Mouse (Mus musculus) heart, embryonic 14.5 days (tissue): ENCODE data around the gene Fcho2. TPM values are rescaled to one million over a fixed set of nuclear protein-coding genes. Genes with fewer than 3 reads are reported as not detected.

Experiments
- ATAC-seq: fragments of 200-750 bp; cut with Nextera tagmentation; 2 replicates; pipeline ENCODE4 v1.8.0; 2017; ENCODE audit warnings: low read depth, moderate TSS enrichment; ENCODE audit not compliant: insufficient number of reproducible peaks, insufficient read depth, low FRiP score
- H3K27ac ChIP-seq, 2 experiments: fragments of 200-500 bp in 1 of 2; fragments of 300-500 bp in 1 of 2; sonication (generic) in 1 of 2; replicated peaks in 1 of 2; 2 replicates each; pipeline ENCODE4 v1.5.1; 2012 to 2014; ENCODE audit warnings: low read depth in 2 of 2, low read length in 2 of 2, control low read depth in 1 of 2, mild to moderate bottlenecking in 1 of 2, mixed read lengths in 1 of 2; ENCODE audit not compliant: control insufficient read depth in 1 of 2, insufficient read depth in 1 of 2
- H3K27me3 ChIP-seq: fragments of 300-500 bp; sonication (generic); 2 replicates; pipeline ENCODE4 v1.6.1; 2014; ENCODE audit warnings: mild to moderate bottlenecking, low read length, control low read depth; ENCODE audit not compliant: control insufficient read depth, insufficient read depth
- H3K36me3 ChIP-seq: fragments of 300-500 bp; sonication (generic); 2 replicates; pipeline ENCODE4 v1.6.1; 2014; ENCODE audit warnings: mild to moderate bottlenecking, control low read depth, low read length, mixed read lengths; ENCODE audit not compliant: control insufficient read depth, insufficient read depth
- H3K4me1 ChIP-seq, 2 experiments: fragments of 200-500 bp in 1 of 2; fragments of 300-500 bp in 1 of 2; sonication (generic) in 1 of 2; 2 replicates each; pipeline ENCODE4 v1.6.1; 2012 to 2014; ENCODE audit warnings: low read length in 2 of 2, control low read depth in 1 of 2, mixed read lengths in 1 of 2; ENCODE audit not compliant: control insufficient read depth in 2 of 2, insufficient read depth in 2 of 2
- H3K4me2 ChIP-seq: fragments of 300-500 bp; sonication (generic); 2 replicates; pipeline ENCODE4 v1.6.1; 2014; ENCODE audit warnings: mild to moderate bottlenecking, low read length
- H3K4me3 ChIP-seq, 2 experiments: fragments of 200-500 bp in 1 of 2; fragments of 300-500 bp in 1 of 2; sonication (generic) in 1 of 2; 2 replicates each; pipeline ENCODE4 v1.5.1; 2012 to 2014; ENCODE audit warnings: low read length in 2 of 2, mild to moderate bottlenecking in 2 of 2, control low read depth in 1 of 2, low read depth in 1 of 2, moderate library complexity in 1 of 2; ENCODE audit not compliant: control insufficient read depth in 1 of 2, insufficient read depth in 1 of 2
- H3K9ac ChIP-seq: fragments of 300-500 bp; sonication (generic); 2 replicates; pipeline ENCODE4 v1.6.1; 2014; ENCODE audit warnings: mild to moderate bottlenecking, low read length
- H3K9me3 ChIP-seq: fragments of 300-500 bp; sonication (generic); 2 replicates; pipeline ENCODE4 v1.6.1; 2016; ENCODE audit warnings: low read length, control low read depth; ENCODE audit not compliant: control insufficient read depth
- WGBS: fragments of 180-500 bp; shearing (Covaris S2); extraction: QIAGEN DNeasy Blood & Tissue Kit; methylation state at CpG from one replicate; pipeline ENCODE4 v1.1.7; 2014; 5-methylcytosine and 5-hydroxymethylcytosine counted together
- polyA plus RNA-seq: library from polyadenylated mRNA; unstranded; fragments of >200 nt; fragmentation: Nextera tagmentation; extraction: Ambion mirVana; gene quantifications from 2 replicates; pipeline ENCODE4 v1.2.1, GENCODE M21; 2014

Fcho2 gene
- polyA plus RNA-seq, result 28.0 and 29.4 TPM in 2 replicates

DNA sequence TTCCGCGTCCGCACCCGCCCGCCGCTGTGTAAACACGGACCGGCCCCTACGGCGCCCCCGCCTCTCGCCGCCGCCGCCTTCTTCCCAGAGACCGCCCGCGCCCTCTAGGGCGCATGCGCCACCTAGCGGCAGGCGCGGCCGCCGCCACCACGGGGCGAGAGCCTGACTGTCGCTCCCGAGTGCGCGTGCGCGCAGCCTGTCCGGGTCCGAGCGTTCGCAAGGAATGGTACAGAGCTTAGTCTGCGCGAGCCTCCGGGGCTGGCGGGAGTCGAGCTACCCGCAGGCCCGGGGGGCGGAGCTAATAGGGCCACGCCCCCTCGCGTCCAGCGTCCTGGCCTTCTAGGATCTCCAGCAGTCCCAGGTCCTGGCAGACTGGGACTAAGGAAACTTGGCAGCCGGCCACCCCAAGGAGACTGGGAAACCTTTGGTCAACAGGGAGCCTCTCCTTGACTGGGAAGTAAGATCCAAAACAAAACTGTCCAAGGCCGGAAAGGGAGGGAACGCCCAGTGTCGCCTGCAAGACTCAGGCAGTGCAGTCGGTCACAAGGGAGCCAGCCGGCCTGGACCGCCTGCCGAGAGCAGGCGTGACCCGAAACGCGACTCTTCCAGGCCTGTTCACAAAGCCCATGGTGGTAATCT, at the start of gene Fcho2:
Fcho2 (minus strand) TSS at position 303 of the 639 bp plus-strand sequence.
- ATAC-seq, result peak; percentile 96
- Histone ChIP-seq H3K27ac (peak within 1 kb of the TSS; percentile 98 to 99), H3K27me3 (no peaks in the 10 kb centered on the region), H3K9me3 (no peaks in the 10 kb centered on the region), H3K4me1 (peaks cover 2 to 27% of the 10 kb centered on the region in 2 experiments; a peak in 1 of 4 replicates), H3K36me3 (no peaks in the 10 kb centered on the region), H3K4me2 (peak within 1 kb of the TSS; percentile 62), H3K9ac (peak within 1 kb of the TSS; percentile 97), H3K4me3 (peak within 1 kb of the TSS; percentile 73 to 94)
- under 1% methylated on average over 51 of the region's 61 CpGs for WGBS

DNA sequence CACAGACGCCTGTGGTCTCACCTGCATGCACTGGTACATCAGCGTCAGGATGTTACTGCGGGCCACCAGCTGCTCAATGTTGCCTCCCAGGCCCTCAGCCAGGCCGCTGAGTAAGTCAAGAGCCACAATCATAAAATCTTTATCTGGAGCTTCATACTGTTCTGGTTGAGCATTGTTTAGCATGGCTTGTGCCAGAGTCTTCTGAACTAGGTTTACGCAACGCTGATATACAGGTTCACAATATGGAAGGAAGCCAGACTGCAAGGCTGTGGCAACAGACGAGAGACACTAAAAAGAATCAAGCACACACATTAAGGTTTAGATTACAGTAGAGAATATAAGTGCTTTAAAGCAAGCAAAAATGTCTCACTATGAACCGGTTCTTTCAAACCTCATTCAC, 40.0 kb upstream of the Fcho2 start:
- Histone ChIP-seq H3K4me3 (no peak overlapping the region), H3K4me1 (no peaks in the 10 kb centered on the region), H3K27ac (no peak overlapping the region), H3K4me2 (no peak overlapping the region), H3K27me3 (no peaks in the 10 kb centered on the region), H3K9ac (no peak overlapping the region), H3K9me3 (no peaks in the 10 kb centered on the region), H3K36me3 (peaks cover 93% of the 10 kb centered on the region)
- no peak for ATAC-seq
- WGBS, result 90% methylated on average over 8 of the region's 8 CpGs

DNA sequence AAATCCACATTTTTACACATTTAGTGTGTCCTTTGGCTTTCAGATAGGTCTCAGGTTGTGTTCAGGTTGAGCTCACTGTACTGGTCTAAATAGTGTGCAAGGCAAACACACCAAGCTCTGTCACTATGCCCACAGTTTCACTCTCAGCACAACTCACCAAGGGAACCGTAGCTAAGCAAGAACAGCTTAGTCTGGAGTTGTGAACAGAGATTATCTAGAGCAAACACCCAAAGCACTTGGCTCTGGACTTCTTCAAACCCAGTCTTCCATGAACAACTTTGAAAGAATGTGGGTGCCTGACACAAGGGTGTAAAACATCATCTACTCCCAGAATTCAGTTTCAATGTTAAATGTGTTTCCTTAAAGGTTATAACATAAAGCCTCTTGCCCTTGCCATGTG, 30.5 kb upstream of the Fcho2 start:
- Histone ChIP-seq H3K27me3 (no peaks in the 10 kb centered on the region), H3K4me1 (no peaks in the 10 kb centered on the region), H3K36me3 (peaks cover 81% of the 10 kb centered on the region), H3K4me2 (no peak overlapping the region), H3K9ac (no peak overlapping the region), H3K27ac (no peak overlapping the region), H3K9me3 (no peaks in the 10 kb centered on the region), H3K4me3 (no peak overlapping the region)
- 56% methylated on average over 1 of the region's 1 CpGs for WGBS
- ATAC-seq, result no peak

DNA sequence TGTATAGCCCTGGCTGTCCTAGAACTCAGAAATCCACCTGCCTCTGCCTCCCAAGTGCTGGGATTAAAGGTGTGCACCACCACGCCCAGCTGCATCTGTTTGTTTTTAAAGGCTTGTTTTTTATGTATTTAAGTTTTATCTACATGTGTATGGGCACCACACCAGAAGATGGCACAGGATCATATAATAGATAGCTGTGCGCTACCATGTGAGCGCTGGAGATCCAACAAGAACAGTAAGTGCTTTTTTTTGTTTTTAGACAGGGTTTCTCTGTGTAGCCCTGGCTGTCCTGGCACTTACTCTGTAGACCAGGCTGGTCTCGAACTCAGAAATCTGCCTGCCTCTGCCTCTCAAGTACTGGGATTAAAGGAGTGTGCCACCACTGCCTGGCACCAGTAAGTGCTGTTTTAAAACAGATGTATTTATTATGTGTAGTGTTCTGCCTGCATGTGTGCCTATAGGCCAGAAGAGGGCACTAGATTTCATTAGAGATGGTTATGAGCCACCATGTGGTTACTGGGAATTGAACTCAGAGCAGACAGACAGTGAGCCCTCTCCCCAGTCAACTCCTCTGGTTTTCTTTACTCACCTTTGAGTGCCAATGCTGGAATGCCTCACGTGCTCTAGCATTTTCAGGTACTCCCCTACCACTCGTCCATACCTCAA, 21.3 kb upstream of the Fcho2 start:
- 89% methylated on average over 6 of the region's 6 CpGs for WGBS

DNA sequence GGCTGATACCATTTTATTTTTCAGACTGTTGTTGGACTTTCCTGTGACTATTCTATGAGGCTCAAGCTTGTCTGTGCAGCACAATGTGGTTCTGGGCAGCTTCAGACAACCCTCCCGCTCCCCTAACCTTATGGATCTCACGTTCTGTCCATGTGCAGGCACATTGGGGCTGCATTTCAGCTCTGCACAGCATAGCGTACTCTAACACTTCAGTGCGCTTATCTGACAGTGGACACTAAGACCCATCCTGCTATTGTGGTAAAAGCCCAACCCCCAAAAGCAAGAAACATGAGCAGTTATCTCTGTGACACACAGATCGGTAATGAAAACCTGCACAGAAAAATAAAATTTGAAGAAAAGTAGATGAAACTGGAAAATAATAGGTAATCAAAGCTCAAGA, 20.5 kb upstream of the Fcho2 start:
- Histone ChIP-seq H3K4me3 (no peak overlapping the region), H3K9ac (no peak overlapping the region), H3K4me1 (no peaks in the 10 kb centered on the region), H3K36me3 (peaks cover 38% of the 10 kb centered on the region), H3K9me3 (no peaks in the 10 kb centered on the region), H3K27me3 (no peaks in the 10 kb centered on the region), H3K4me2 (no peak overlapping the region), H3K27ac (no peak overlapping the region)
- no peak for ATAC-seq
- 73% methylated on average over 5 of the region's 5 CpGs for WGBS

More for the DNA sequence above, 21.3 kb upstream of the Fcho2 start:
- H3K4me3 ChIP-seq, result no peak overlapping the region
- H3K9me3 ChIP-seq, result no peaks in the 10 kb centered on the region
- no peak overlapping the region for H3K4me2 ChIP-seq
- no peak overlapping the region for H3K27ac ChIP-seq
- peaks cover 44% of the 10 kb centered on the region for H3K36me3 ChIP-seq
- no peaks in the 10 kb centered on the region for H3K27me3 ChIP-seq
- no peak overlapping the region for H3K9ac ChIP-seq
- H3K4me1 ChIP-seq, result no peaks in the 10 kb centered on the region
- ATAC-seq, result no peak

DNA sequence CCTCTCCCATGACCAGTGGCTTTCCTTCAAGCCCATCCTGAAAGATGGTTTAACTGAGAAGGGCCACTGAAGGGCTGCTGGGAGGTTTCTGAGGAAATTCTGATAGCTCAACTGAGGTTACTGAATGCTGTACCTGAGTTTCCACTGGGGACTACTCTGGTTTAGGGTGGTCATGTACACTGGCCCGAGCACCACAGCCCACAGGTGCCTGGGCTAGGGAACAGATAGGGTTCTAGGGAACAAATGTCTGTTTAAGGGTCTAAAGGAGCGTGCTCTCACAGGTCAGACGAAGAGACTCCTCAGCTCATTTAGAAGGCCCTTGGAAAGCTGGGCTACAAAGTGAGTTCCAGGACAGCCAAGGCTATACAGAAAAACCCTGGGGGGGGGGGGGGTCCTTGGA, 19.5 kb upstream of the Fcho2 start:
- Histone ChIP-seq H3K4me3 (no peak overlapping the region), H3K27me3 (no peaks in the 10 kb centered on the region), H3K27ac (no peak overlapping the region), H3K36me3 (peaks cover 28% of the 10 kb centered on the region), H3K9me3 (no peaks in the 10 kb centered on the region), H3K4me2 (no peak overlapping the region), H3K4me1 (no peaks in the 10 kb centered on the region), H3K9ac (no peak overlapping the region)
- ATAC-seq, result no peak
- 84% methylated on average over 3 of the region's 3 CpGs for WGBS

DNA sequence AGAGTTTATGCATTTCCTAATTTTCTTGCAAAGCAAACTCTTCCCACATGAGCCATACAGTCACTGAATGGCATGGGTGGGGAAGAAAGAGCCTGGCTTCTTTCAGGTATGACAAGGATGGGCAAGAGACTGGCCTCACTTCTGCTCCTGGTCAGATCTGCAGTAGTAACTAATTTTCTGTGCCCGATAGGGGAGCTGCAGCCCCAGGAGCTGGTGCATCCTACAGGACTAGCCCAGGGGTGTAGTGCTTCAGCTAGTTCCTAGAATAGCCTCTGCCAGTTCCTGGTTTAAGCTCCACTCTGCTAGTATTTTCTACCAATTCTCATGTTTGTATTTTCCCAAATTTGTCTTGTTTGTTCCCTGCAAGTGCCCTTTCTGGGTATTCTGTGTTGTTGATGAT, 18.9 kb upstream of the Fcho2 start:
- Histone ChIP-seq H3K4me2 (no peak overlapping the region), H3K9me3 (no peaks in the 10 kb centered on the region), H3K27ac (no peak overlapping the region), H3K4me1 (no peaks in the 10 kb centered on the region), H3K36me3 (peaks cover 24% of the 10 kb centered on the region), H3K27me3 (no peaks in the 10 kb centered on the region), H3K9ac (no peak overlapping the region), H3K4me3 (no peak overlapping the region)
- WGBS, result 50% methylated on average over 1 of the region's 1 CpGs
- ATAC-seq, result no peak; the same call in 1 of the 2 replicates
